Mouse (Mus musculus): ENCODE data around the gene Pga5.

GRCm38 (mm10) chr19:10715476-10715875 lies 37.6 kb upstream of the Pga5 start:
- TF ChIP-seq CTCF (IDR thresholded peaks at IDR 0.05) (no peak), POLR2A (IDR thresholded peaks at IDR 0.05; ENCODE audit: insufficient read depth, low read depth, low read length) (no peak), EP300 (IDR thresholded peaks at IDR 0.05; ENCODE audit: insufficient read depth, low read depth, low read length) (no peak)

Measured in heart, adult 2 months (tissue).